Mouse (Mus musculus) forebrain, embryonic 15.5 days (tissue): Measurements from ENCODE around the gene Tpd52l2. TPM values are rescaled to one million over a fixed set of nuclear protein-coding genes. Genes with fewer than 3 reads are reported as not detected.

ENCODE experiments used
- ATAC-seq: fragments of 200-750 bp; cut with Nextera tagmentation; replicated peaks from 2 replicates; pipeline ENCODE4 v1.8.0; 2017; ENCODE audit warnings: mild to moderate bottlenecking, moderate TSS enrichment, moderate library complexity
- H3K27ac ChIP-seq: fragments of 300-500 bp; sonication (generic); replicated peaks from 2 replicates; pipeline ENCODE4 v1.5.1; 2015; ENCODE audit warnings: mild to moderate bottlenecking, inconsistent platforms
- H3K27me3 ChIP-seq: fragments of 300-500 bp; sonication (generic); 2 replicates; pipeline ENCODE4 v1.6.1; 2015; ENCODE audit warnings: inconsistent platforms
- H3K36me3 ChIP-seq: fragments of 300-500 bp; sonication (generic); 2 replicates; pipeline ENCODE4 v1.6.1; 2015; ENCODE audit warnings: mild to moderate bottlenecking, inconsistent platforms
- H3K4me1 ChIP-seq: fragments of 300-500 bp; sonication (generic); 2 replicates; pipeline ENCODE4 v1.6.1; 2015; ENCODE audit warnings: inconsistent platforms
- H3K4me2 ChIP-seq: fragments of 300-500 bp; sonication (generic); replicated peaks from 2 replicates; pipeline ENCODE4 v1.6.1; 2015; ENCODE audit warnings: mild to moderate bottlenecking, inconsistent platforms
- H3K4me3 ChIP-seq: fragments of 300-500 bp; sonication (generic); 2 replicates; pipeline ENCODE4 v1.5.1; 2015; ENCODE audit warnings: mild to moderate bottlenecking, inconsistent platforms
- H3K9ac ChIP-seq: fragments of 300-500 bp; sonication (generic); replicated peaks from 2 replicates; pipeline ENCODE4 v1.6.1; 2015; ENCODE audit warnings: mild to moderate bottlenecking, inconsistent platforms
- H3K9me3 ChIP-seq: fragments of 300-500 bp; sonication (generic); 2 replicates; pipeline ENCODE4 v1.6.1; 2016; ENCODE audit warnings: inconsistent platforms
- WGBS: fragments of 180-500 bp; shearing (Covaris S2); methylation state at CpG from one replicate; pipeline ENCODE4 v1.1.7; 2015; ENCODE audit warnings: mixed read lengths; 5-methylcytosine and 5-hydroxymethylcytosine counted together
- polyA plus RNA-seq: library from polyadenylated mRNA; unstranded; fragments of >200 nt; fragmentation: Nextera tagmentation; extraction: Ambion mirVana; gene quantifications from 2 replicates; pipeline ENCODE4 v1.2.1, GENCODE M21; 2015

The Tpd52l2 gene
- polyA plus RNA-seq, 1 experiment from 2014 or later, result 141 TPM

DNA sequence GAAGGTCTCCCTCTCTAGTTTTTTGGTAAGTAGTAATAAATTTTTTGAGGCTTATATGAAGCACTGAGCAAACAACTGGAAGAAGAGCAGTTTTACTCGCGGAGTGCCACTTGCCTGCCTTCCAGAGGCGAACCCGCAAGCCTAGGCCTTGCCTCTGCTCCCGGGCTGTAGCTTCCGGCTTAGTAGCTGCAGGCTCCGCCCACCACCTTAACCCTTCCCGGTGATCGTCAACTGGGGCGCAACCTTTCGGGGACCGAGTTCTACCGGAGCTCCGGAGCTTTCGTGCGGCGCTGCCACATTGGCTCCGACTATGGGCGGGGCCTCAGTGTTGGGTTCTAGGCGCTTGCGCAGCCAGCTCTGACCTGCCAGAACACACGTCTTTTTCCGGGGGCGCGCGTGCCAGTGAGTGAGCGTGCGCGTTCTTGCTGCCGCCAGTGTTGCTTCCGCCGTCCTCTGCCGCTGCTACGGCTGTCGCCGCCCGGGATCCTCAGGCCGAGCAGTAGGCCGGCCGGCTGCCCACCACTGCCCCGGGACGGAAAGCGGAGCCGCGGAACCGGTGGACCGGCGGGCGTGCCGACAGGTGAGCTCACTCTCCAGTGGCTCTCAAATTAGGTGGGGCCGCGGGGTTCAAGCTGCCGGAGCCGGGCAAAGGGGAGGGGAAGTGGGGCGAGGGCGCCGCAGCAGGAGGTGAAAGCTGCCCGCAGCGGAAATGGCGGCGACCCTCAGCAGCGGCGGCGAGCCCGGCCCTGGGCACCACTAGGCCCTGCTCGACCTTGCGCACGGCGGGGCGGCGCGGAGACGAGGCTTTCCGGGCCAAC lies 23.4 kb downstream of the Tpd52l2 start, which contains the start of gene Dnajc5:
Gene Dnajc5 (plus strand): TSS at position 368 of the 818 bp plus-strand sequence.
- Histone ChIP-seq H3K27me3 (no peaks in the 10 kb centered on the region), H3K4me1 (peaks cover 37% of the 10 kb centered on the region), H3K36me3 (peaks cover 21% of the 10 kb centered on the region), H3K27ac (peak within 1 kb of the TSS; percentile 95), H3K9ac (peak within 1 kb of the TSS; percentile 85), H3K4me2 (peak within 1 kb of the TSS; percentile 64), H3K4me3 (peak within 1 kb of the TSS; percentile 94), H3K9me3 (no peaks in the 10 kb centered on the region)
- WGBS, result 1% methylated on average over 74 of the region's 74 CpGs
- ATAC-seq, result peak; percentile 97

DNA sequence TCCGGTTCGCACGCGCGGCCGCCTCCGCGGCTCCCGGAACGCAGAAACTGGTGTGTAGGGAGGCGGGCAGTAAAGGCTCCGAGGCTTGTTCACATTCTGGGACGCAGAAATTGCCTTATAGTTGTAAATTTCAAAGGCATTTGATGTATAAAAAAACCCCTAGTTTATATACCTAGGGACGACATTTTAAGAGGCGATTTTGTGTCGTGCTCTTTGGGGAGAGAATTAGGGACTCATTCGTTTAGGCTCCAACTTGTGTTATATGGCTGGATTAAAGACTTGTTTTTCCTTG lies 23.9 kb downstream of the Tpd52l2 start:
- H3K27me3 ChIP-seq, result no peaks in the 10 kb centered on the region
- no peaks in the 10 kb centered on the region for H3K9me3 ChIP-seq
- peaks cover 18% of the 10 kb centered on the region for H3K36me3 ChIP-seq
- H3K4me2 ChIP-seq, result peak overlapping the region; percentile 64
- peak overlapping the region; percentile 95 for H3K27ac ChIP-seq
- H3K4me1 ChIP-seq, result peaks cover 37% of the 10 kb centered on the region
- 0% methylated on average over 17 of the region's 17 CpGs for WGBS
- peak overlapping the region; percentile 94 for H3K4me3 ChIP-seq
- peak overlapping the region; percentile 85 for H3K9ac ChIP-seq
- no peak for ATAC-seq

DNA sequence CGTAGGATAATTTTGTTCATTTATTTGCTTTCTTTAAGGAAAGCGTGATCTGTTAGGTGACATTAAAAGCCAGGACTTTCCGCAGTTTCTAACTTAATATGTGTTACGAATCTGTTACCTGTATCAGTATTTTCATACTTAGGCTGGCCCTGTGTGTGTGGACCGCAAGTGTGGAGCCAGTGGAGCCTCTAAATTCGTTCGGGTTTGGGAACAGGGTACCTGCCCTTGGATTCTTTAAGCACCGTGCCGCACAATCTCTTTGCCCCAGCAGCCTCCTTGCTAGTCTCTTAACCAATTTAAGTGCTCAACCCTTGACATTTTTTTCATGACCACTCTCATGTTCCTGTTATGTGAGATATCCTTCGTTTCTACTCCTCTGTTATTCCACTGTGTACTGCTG lies 24.5 kb downstream of the Tpd52l2 start:
- Histone ChIP-seq H3K4me2 (peak overlapping the region; percentile 64), H3K27me3 (no peaks in the 10 kb centered on the region), H3K36me3 (peaks cover 12% of the 10 kb centered on the region), H3K27ac (no peak overlapping the region), H3K9ac (peak overlapping the region; percentile 85), H3K4me1 (peaks cover 37% of the 10 kb centered on the region), H3K9me3 (no peaks in the 10 kb centered on the region), H3K4me3 (peak overlapping the region; percentile 94)
- WGBS, result 53% methylated on average over 10 of the region's 10 CpGs
- no peak for ATAC-seq

DNA sequence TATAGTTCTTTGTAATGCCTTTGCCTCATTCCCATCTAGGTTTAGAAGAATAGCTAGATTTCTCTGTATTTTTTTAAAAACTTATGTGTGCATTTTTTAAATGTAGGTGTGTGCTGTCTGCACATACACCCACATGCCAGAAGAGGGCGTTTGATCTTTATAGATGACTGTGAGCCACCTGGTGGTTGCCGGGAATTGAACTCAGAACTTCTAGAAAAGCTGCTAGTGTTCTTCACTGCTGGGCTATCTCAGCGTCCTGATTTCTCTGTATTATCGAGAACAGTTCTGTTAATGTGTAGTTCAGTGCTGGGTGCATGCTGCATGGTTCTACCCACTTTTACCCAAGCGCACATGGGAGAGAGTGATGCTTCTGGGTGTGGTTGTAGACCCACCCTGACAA lies 25.9 kb downstream of the Tpd52l2 start:
- no peak for ATAC-seq
- 78% methylated on average over 5 of the region's 5 CpGs for WGBS
- H3K9ac ChIP-seq, result no peak overlapping the region

DNA sequence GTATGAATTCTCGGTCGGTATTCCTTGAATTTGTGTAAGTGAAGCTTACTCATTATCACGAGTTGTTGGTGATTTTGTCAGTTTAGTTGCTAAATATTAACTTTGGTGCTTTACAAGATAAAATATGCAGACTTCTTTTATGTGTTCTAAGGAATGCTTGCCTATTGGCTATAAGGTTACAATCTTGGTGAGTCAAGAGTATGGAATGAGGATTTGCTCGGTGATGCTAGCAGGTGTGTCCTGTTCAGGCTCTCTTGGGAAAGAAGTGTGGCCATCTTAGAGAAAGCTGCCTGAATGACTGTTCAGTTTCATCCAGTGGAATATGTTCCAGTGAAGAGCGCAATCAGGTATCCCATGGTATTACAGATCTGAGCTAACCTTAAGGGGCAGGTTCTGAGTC lies 28.6 kb downstream of the Tpd52l2 start:
- WGBS, result 94% methylated on average over 5 of the region's 5 CpGs

More for the DNA sequence above, 25.9 kb downstream of the Tpd52l2 start:
- Histone ChIP-seq H3K4me2 (no peak overlapping the region), H3K27ac (no peak overlapping the region), H3K4me1 (peaks cover 37% of the 10 kb centered on the region), H3K4me3 (no peak overlapping the region), H3K9me3 (no peaks in the 10 kb centered on the region), H3K36me3 (no peaks in the 10 kb centered on the region), H3K27me3 (no peaks in the 10 kb centered on the region)

DNA sequence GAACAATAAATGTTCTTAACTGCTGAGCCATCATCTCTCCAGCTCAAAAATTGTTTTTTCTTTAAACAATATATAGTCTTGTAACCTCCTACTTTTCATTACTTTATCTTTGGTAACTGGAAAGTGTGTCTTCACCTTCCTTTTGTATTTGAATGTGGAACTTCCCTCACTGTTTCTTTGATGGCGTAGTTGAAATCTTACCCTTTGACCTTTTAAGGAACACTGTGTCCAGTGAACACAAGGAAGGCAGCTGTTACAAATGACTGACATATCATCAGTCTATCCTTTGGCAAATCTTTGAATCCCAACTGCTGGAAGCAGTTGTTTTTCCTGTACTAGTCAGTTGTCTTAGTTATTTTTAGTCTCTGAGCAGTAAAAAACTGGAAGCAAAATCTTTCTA lies 32.1 kb downstream of the Tpd52l2 start:
- no peak overlapping the region for H3K9ac ChIP-seq
- no peak overlapping the region for H3K4me3 ChIP-seq
- no peak for ATAC-seq
- H3K9me3 ChIP-seq, result peaks cover 7% of the 10 kb centered on the region; the same call in 1 of the 2 replicates
- H3K4me1 ChIP-seq, result no peaks in the 10 kb centered on the region
- no peak overlapping the region for H3K27ac ChIP-seq
- H3K27me3 ChIP-seq, result no peaks in the 10 kb centered on the region
- H3K36me3 ChIP-seq, result peaks cover 14% of the 10 kb centered on the region; the same call in 1 of the 2 replicates
- WGBS, result 88% methylated on average over 1 of the region's 1 CpGs
- no peak overlapping the region for H3K4me2 ChIP-seq

More for the DNA sequence above, 28.6 kb downstream of the Tpd52l2 start:
- peaks cover 26% of the 10 kb centered on the region for H3K4me1 ChIP-seq
- H3K9me3 ChIP-seq, result peaks cover 4% of the 10 kb centered on the region; the same call in 1 of the 2 replicates
- H3K27me3 ChIP-seq, result no peaks in the 10 kb centered on the region
- no peak overlapping the region for H3K4me3 ChIP-seq
- H3K9ac ChIP-seq, result no peak overlapping the region
- no peak for ATAC-seq
- H3K36me3 ChIP-seq, result peaks cover under 1% of the 10 kb centered on the region; the same call in 1 of the 2 replicates
- no peak overlapping the region for H3K27ac ChIP-seq
- H3K4me2 ChIP-seq, result no peak overlapping the region

DNA sequence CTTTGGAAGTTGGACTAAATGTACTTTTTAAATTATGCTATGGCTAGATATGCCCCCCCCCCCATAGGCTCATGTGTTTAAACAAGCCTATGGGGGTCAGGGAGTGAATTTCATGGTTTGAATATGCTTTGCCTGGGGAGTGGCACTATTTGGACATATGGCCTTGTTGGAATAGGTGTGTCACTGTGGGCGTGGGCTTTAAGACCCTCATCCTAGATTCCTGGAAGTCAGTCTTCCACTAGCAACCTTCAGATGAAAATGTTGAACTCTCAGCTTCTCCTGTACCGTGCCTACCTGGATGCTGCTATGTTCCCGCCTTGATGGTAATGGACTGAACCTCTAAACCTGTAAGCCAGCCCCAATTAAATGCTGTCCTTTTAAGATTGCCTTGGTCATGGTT lies 35.6 kb downstream of the Tpd52l2 start:
- H3K4me3 ChIP-seq, result no peak overlapping the region
- H3K36me3 ChIP-seq, result peaks cover 14% of the 10 kb centered on the region; the same call in 1 of the 2 replicates
- peaks cover 3% of the 10 kb centered on the region for H3K4me1 ChIP-seq
- no peak for ATAC-seq
- no peak overlapping the region for H3K4me2 ChIP-seq
- no peak overlapping the region for H3K9ac ChIP-seq
- H3K27ac ChIP-seq, result no peak overlapping the region
- no peaks in the 10 kb centered on the region for H3K27me3 ChIP-seq
- 97% methylated on average over 3 of the region's 3 CpGs for WGBS
- peaks cover 7% of the 10 kb centered on the region; the same call in 1 of the 2 replicates for H3K9me3 ChIP-seq

DNA sequence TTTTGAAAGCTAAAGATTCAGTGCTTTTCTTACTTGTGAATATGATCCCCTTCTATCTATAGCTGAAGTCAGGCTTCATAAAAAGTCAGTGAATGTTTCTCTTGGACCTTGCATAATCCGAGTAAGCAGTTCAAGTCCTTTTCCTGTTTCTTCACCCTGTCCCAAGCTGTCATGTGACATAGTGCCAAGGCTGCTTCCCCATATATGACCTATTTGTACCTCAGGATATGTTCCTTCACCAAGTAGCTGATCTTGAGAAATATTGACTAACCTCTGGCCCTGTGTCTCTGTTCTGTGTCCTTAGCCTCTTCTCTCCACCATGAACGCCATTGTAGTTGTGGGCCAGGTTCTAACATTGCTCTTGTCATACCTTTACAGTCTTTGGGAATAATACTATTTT lies 39.5 kb downstream of the Tpd52l2 start:
- peaks cover 8% of the 10 kb centered on the region for H3K4me1 ChIP-seq
- H3K4me2 ChIP-seq, result no peak overlapping the region
- WGBS, result 91% methylated on average over 2 of the region's 2 CpGs
- no peak overlapping the region for H3K9ac ChIP-seq
- H3K36me3 ChIP-seq, result peaks cover 6% of the 10 kb centered on the region; the same call in 1 of the 2 replicates
- no peak overlapping the region for H3K27ac ChIP-seq
- no peak for ATAC-seq
- H3K27me3 ChIP-seq, result no peaks in the 10 kb centered on the region
- no peak overlapping the region for H3K4me3 ChIP-seq
- no peaks in the 10 kb centered on the region for H3K9me3 ChIP-seq

DNA sequence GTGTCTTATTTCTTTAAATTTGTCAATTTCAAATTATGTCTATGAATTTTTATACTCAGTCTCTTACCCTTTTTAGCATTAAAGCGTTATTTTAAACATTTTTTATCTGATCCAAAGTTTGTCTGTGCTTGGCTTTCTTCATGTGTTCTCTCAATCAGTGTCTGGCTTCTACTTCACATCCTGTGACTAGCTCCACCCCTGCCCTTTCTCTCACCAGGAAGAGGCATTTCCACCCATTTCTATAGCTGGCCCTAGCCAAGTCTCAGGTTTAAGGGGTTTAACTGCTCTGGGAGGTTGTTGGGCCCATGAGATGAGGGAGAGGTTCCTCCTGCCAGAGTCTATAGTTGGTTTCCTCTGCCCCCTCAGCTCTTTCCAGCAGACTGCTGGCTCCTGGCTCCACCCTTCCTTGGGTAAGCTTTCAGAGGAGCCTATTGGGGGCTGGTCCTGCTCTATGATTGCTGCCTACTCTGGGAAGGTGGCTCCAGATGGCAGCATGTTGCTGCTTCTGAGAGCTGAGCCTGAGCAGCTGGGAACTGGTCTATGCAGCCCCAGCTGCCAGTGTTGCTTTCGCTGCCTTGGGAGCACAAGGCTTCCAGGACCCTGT lies 40.6 kb downstream of the Tpd52l2 start:
- peaks cover 8% of the 10 kb centered on the region for H3K4me1 ChIP-seq
- H3K27me3 ChIP-seq, result no peaks in the 10 kb centered on the region
- H3K9me3 ChIP-seq, result no peaks in the 10 kb centered on the region
- ATAC-seq, result peak; percentile 81
- H3K27ac ChIP-seq, result peak overlapping the region; percentile 69
- no peak overlapping the region for H3K9ac ChIP-seq
- H3K4me3 ChIP-seq, result no peak overlapping the region
- no peak overlapping the region for H3K4me2 ChIP-seq
- WGBS, result 68% methylated on average over 2 of the region's 2 CpGs
- no peaks in the 10 kb centered on the region; the same call in 1 of the 2 replicates for H3K36me3 ChIP-seq

DNA sequence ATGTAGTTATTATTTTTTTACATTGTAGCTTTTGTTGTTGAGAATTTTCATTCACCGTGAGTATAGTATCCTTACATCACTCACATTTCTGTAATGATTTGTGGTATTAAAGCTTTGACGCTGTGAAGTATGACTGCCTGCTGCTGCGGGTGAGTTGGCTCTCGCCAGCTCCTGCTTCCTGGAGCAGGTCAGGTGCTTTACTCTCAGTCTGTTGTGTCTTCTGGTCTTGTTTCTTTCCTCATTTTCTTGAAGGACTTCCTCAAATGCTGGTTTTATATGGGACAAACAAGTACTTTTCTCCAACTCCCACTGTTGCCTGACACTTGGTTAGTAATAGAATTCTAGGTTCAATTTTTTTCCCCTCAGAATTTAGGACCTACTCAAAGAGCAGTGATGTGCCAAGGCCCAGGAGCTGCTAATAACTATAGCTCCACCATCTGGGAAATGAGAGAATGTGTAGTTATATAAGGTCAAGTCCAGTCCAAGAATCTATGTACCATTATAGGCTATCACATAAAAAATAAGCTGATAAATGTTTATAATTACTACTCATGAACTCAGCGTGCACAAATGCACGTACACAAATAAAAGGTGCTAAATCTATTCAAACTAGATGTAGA lies 44.9 kb downstream of the Tpd52l2 start:
- Histone ChIP-seq H3K27me3 (no peaks in the 10 kb centered on the region), H3K9me3 (no peaks in the 10 kb centered on the region), H3K4me2 (no peak overlapping the region), H3K9ac (no peak overlapping the region), H3K27ac (no peak overlapping the region), H3K4me1 (peaks cover 8% of the 10 kb centered on the region), H3K4me3 (no peak overlapping the region), H3K36me3 (peaks cover 12% of the 10 kb centered on the region)
- WGBS, result 95% methylated on average over 6 of the region's 6 CpGs
- no peak for ATAC-seq

DNA sequence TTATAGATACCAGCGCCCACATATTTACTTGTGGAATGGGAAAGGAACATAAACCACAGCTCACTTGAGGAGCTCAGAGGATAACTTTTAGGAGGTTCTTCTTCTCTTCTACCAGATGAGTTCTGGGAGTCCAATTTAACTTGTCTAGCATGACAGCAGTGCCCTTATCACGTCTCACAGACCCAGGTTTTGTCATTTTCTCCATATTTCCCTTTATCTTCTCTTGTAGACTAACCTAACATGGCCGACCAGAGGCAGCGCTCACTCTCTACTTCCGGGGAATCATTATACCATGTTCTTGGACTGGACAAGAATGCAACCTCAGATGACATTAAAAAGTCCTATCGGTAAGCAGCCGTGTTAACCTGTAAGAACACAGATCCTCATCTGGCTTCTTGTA lies 49.2 kb downstream of the Tpd52l2 start:
- Histone ChIP-seq H3K4me2 (no peak overlapping the region), H3K36me3 (peaks cover 51% of the 10 kb centered on the region), H3K4me3 (no peak overlapping the region), H3K9me3 (no peaks in the 10 kb centered on the region), H3K9ac (no peak overlapping the region), H3K27me3 (no peaks in the 10 kb centered on the region), H3K4me1 (no peaks in the 10 kb centered on the region), H3K27ac (no peak overlapping the region)
- ATAC-seq, result no peak
- whole genome bisulfite sequencing, result 97% methylated on average over 7 of the region's 7 CpGs

DNA sequence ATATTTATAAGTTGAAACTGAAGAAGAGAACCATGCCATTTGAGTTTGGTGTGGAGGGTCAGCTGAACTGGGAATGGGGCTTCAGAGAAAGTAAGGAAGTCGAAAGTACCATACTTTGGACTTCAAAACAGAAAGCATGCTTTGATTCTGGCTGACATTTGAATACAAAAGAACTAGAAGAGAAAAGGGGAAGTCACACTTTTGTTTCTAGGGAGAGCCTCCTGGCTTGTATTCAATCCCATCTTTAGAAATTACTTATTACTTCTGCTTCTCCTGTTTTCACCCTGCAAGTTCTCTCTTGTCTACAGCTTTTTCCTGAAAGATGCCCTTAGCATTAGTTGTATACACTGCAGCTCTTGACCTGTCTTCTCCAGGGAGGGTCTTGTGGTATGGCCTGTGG lies 51.3 kb downstream of the Tpd52l2 start:
- no peak overlapping the region for H3K9ac ChIP-seq
- peaks cover 71% of the 10 kb centered on the region for H3K36me3 ChIP-seq
- no peaks in the 10 kb centered on the region for H3K27me3 ChIP-seq
- ATAC-seq, result no peak
- H3K4me1 ChIP-seq, result no peaks in the 10 kb centered on the region
- no peaks in the 10 kb centered on the region for H3K9me3 ChIP-seq
- 74% methylated on average over 1 of the region's 1 CpGs for WGBS
- no peak overlapping the region for H3K27ac ChIP-seq
- H3K4me3 ChIP-seq, result no peak overlapping the region
- H3K4me2 ChIP-seq, result no peak overlapping the region
